Mouse (Mus musculus): ENCODE data around the gene Tmsb10. TPM values are rescaled to one million over a fixed set of nuclear protein-coding genes. Genes with fewer than 3 reads are reported as not detected.

Tmsb10 gene
- total RNA-seq, 2 experiments from 2014 or later, result 408 to 418 TPM

DNA sequence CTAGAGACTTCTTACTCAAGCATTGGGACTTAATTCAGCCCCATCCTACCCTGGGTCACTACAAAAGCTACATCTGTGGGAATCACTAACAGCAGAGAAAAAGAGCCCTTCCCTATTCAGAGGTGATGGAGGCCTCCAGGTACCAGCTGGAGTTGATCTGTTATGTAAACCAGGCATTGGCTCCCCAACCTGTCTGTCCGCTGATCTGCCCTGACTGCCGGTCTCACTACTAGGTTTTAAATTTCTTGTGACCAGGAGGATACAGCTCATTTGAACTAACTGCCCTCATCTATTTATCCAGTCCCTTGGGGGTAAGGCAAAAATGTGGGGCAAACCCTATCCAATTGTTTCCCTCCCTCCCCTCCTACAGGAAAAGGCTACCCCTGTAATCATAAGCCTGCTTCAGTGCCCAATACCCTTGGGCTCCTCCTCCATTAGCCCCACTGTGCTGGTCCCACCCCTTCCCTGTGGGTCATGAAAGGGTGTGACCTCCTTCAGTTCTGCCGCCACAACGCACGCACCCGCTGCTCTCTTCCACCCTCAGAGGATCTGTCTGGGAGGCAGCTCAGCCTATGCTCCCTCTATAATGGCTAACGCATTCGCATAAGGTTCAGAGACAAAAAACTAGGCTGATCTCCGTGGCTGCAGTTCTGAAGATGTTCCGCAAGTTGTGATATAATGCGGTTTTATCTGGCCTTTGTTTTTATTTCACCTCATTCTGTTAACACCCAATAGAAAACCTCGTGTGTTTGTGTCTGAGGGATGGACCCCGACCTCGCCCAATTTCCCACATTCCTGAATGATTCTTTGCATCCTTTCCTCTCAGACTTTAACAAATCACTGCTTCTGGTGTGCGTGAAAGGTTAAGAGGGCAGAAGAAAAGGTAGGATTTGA lies 2.1 kb downstream of the Tmsb10 start:
- DNase-seq (ENCODE audit: extremely low spot score in 1 of 2, low spot score in 1 of 2), result no peak

DNA sequence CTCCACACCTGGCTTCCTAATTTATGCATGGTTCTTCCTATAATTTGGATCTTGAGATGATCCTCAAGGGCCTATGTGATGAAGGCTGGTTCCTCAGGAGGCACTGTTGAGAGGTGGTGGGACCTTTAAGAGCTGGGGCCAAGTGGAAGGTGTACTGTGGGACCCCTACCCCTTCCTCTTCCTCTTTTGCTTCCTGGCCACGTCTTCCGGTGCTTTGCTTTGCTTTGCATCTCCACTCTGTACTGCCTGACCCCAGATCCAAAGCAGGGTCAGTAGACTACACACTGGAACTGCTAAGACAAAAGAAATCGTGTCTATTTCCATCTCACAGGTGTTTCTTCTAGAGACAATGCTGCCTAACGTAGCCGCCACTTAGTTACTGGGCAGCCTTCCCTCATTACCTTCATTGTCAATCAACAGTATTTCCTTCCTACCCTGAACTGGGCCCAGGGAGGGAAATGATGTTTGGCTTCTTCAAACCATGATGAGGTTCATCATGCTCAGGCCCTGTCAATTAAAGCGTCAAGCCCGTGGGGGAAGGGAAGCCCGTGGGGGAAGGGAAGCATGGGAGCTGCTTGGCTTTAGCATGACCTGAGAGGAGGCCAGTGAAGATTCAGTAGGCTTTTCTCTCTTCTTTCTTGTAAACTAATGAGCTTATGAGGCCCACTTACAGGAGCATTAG lies 2.9 kb downstream of the Tmsb10 start:
- DNase-seq (ENCODE audit: extremely low spot score in 1 of 2, low spot score in 1 of 2), result no peak

- DNase-seq (ENCODE audit: extremely low spot score in 1 of 2, low spot score in 1 of 2), result no peak
Measured at GRCm38 (mm10) chr6:72954786-72955185, 3.8 kb downstream of the Tmsb10 start.

- DNase-seq (ENCODE audit: extremely low spot score in 1 of 2, low spot score in 1 of 2), result no peak
Measured at GRCm38 (mm10) chr6:72952967-72953366, 5.6 kb downstream of the Tmsb10 start.

DNA sequence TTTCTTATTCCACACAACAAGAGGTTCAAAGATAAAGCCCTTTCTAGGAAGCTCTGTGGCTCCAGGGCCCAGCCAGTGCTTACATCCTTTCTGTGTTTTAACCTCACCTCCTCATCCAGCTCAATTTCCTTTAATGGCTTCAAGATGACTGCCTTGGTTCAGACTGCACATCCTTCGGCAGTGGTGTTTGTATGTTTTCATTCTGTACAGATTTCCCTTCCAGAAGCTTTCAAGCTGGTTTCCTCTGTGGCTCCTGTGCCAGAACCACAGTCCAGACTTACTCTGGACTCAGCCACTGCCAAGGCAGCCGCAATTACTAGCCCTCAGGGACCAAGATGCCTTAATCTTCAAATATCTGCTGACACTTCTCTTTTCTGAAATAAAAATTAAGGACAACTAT lies 6.3 kb downstream of the Tmsb10 start:
- DNase-seq (ENCODE audit: extremely low spot score in 1 of 2, low spot score in 1 of 2), result no peak

DNA sequence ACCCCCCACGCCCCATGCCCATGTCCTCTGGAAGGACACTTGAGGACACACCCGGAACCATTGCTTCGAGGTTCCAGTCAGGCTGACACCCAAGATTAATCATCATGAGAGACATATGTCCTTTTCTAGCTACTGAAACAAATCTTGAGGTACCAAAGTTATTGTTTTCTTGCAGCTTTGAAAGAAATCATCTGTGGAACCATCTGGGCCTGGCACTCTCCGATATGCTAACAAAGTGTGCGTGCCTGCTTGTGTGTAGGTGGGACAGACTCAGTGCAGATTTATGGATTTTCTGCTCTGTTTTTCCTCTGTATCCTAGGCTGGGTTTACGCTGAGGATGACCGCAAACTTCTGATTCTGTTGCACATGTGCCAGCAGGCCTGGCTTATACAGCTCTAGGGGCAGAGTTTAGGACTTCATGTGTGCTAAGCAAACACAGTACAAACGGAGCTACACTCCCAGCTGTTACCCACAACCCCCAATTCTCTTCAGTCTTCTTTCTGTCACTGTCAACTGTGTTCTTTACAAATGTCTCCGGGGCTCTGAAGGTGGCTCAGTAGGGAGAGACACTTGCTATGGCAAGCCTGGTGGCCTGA lies 9.3 kb downstream of the Tmsb10 start:
- peak; percentile 48 to 58 for DNase-seq (ENCODE audit: extremely low spot score in 1 of 2, low spot score in 1 of 2)

DNA sequence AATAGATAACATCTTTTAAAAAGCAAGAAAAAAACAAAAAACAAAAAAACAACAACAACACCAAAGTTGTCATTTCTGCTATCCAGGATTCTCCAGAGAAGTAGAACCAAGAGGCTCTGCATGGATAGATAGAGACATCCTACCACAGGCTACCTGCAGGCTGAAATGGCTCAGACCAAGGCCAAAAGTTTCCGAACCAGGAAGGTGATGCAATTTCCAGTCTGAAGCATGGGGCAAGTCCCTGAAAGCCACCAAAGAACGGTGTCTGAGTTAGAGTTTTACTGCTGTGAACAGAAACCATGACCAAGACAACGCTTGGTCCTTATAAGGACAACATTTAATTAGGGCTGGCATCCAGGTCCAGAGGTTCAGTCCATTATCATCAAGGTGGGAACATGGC lies 10.2 kb downstream of the Tmsb10 start:
- no peak for DNase-seq (ENCODE audit: extremely low spot score in 1 of 2, low spot score in 1 of 2)

DNA sequence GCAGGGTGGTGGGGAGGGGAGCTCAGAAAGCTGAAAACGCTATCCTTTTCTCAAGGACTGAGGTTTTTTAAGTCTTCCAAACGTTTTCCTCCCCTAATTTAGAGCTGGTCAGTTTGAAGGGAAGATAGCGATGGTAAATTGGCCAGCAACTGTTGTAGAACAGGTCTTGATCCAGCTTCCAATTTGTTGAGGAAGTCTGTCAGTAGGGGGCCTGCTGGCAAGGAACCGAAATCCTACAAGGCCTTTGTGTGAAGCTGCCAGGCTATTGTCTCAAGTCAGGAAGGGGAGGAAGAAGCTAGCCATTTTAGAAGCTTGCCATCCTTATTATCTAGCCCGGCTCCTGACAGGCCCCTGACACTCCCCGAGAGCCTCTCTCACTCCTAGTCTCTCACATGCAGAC lies 10.6 kb downstream of the Tmsb10 start:
- DNase-seq (ENCODE audit: extremely low spot score in 1 of 2, low spot score in 1 of 2), result no peak

DNA sequence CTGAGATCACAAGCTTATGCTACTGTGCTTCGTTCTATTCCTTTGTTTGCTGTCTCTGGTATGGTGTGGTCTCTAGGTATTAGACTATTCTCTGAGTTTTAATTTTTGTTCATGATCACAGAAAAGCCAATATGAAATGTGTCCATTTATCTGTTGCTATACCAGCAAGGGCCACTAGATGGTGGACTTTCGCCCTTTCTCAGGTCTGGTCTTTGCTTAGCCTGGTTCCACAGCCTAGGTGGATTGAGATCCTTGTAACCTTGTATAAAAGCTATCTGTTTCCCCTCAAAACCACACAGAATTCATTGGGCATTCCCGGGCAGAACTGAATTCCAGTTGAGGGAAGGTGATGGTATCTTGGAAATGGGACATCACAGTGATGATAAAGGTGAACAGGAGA lies 18.1 kb downstream of the Tmsb10 start:
- peak; percentile 56 to 89 for DNase-seq (ENCODE audit: extremely low spot score in 1 of 2, low spot score in 1 of 2)

DNA sequence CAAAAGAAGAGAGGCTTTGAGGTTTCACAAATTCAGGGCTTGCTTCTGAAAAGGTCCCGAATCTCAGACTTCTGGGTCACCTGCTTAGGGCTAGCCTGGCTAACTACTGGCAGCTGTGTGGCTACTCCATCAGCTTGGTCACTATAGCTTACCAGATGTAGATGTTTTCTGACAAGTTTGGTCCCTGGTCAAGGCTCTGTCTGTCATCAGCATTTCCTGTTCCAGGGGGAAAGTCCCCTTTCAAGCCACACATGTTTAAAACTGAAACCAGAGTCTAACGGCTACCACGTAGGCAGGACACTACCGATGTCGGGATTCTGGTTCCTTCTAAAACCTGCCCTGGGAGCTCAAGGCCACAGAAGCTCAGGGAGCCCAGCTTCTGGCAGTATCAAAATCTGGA lies 20.7 kb downstream of the Tmsb10 start:
- DNase-seq (ENCODE audit: extremely low spot score in 1 of 2, low spot score in 1 of 2), result no peak

DNA sequence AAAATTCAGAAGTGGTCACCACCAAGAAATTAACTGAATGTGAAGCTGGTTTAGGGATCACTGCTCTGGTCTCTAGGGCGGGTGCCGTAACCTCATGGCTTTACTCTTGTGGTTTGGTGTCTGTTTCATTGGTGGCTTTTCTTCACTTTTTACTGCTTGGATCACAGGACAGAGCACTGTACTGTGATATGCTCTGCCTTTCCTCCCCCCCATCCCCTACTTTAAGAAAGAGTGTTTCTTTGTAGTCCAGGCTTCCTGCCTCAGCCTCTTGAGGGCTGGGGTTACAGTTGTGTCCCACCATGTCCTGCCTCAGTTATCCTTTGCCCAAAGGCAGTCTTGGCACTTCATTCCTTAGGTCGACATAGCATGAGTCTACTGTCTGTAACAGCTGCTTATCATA lies 21.1 kb downstream of the Tmsb10 start:
- no peak for DNase-seq (ENCODE audit: extremely low spot score in 1 of 2, low spot score in 1 of 2)

DNA sequence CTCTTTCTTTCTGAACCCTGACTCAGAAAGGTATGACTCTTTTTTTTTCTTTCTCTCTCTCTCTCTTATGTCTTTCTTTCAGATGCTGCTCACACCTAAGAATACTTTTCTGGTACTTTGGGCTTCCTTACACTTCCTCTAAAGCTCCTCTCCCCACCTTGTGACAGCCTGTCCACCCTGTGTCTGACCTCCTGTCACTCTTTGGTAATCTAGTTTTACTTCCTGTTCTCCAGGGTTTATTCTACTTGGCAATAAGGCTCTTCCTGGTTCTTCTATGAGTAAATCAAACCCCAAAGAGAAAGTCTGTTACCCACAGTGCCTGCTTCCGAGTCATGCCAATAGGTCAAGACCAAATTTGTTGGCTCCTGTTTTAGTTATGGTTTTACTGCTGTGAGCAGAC lies 25.6 kb downstream of the Tmsb10 start:
- DNase-seq (ENCODE audit: extremely low spot score in 1 of 2, low spot score in 1 of 2), result no peak

DNA sequence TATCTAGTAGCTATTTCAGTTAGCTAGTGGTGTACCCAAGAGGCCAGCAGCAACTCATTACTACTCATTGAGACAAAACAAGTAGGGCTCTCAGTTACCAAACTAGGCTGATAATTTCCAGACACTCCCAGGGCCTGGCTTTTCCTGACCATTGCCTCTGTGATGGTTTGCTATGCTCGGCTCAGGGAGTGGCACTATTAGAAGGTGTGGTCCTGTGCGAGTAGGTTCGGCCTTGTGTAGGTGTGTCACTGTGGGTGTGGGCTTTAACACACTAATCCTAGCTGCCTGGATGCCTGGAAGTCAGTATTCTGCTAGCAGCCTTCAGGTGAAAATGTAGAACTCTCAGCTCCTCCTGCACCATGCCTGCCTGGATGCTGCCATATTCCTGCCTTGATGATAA lies 27.0 kb downstream of the Tmsb10 start:
- no peak for DNase-seq (ENCODE audit: extremely low spot score in 1 of 2, low spot score in 1 of 2)

DNA sequence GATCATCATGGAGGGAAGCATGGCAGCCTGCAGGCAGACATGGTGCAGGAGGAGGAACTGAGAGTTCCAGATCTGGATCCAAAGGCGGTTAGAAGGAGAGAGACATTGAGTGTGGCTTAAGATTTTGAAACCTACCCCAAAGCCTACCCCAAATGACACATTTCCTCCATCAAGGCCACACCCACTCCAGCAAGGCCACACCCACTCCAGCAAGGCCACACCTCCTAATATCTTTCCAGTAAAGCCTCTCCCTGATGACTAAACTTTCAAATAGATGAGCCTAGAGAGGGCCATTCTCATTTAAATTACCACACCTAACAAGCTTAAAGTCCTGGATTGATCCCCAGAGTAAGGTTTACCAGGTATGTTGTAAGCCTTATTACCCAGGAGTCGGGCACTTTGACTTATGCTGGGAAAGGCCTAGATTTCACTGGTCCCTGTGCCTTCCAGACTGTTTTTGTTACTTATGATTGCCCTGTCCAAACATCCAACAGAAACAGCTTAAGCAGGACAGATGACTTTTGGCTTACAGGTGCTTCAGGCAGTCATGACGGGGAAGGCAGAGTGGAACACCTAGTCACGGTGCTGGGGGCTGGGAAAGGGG lies 28.7 kb downstream of the Tmsb10 start:
- DNase-seq (ENCODE audit: extremely low spot score in 1 of 2, low spot score in 1 of 2), result no peak

DNA sequence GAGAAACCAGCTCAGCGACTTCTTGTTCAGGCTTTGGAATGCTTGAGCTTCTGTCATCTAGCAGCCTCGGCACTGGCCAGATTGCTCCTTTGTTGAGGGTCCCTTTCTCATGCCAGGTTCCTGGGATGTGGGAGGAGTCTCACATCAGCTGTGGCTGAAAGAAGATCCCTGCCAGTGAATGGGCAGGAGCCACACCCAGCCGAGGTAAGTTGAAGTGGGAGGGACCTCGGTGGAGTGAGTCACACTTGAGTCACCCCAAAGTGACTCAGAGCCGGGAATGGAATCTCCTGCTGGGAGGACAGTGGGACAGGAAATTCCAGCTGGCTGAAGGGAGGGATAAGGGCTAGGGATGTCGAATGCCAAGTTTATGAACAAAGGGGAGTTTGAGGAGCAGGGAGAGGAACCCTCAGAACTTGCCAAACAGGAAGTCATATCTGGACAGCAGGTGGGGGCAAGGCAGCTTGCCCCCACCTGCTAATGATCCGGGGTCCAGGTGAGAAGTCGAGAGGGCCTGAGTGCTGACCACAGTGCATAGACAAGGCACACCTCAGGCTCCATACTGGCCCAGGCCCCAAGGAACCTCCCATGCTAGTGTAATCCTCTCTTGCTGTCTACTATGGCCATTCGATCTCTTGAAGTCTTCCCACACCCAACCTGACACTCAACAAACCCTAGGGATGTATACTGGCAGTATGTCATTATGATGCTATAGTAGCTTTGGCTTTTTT lies 31.6 kb downstream of the Tmsb10 start:
- DNase-seq (ENCODE audit: extremely low spot score in 1 of 2, low spot score in 1 of 2), result no peak

GRCm38 (mm10) chr6:72926031-72926430 lies 32.5 kb downstream of the Tmsb10 start:
- DNase-seq (ENCODE audit: extremely low spot score in 1 of 2, low spot score in 1 of 2), result no peak

DNA sequence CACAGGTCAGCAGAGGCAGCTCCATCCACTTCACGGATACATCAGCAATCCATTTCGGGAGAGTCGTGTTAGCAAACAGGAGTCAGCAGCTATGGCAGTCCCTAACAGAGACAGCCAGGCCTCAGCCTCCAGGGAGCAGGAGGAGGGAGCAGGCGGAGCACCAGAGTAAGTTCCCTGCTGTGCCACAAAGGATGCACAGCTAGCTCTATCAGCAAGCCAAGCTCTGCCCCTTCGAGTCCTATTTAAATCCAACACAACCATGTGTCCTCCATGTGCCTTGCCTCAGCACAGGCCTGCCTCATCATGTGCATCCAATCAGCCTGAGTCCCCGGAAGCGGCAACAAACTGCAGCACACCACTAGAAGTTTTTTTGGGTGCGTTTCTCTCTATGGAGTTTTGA lies 35.2 kb downstream of the Tmsb10 start:
- no peak for DNase-seq (ENCODE audit: extremely low spot score in 1 of 2, low spot score in 1 of 2)

DNA sequence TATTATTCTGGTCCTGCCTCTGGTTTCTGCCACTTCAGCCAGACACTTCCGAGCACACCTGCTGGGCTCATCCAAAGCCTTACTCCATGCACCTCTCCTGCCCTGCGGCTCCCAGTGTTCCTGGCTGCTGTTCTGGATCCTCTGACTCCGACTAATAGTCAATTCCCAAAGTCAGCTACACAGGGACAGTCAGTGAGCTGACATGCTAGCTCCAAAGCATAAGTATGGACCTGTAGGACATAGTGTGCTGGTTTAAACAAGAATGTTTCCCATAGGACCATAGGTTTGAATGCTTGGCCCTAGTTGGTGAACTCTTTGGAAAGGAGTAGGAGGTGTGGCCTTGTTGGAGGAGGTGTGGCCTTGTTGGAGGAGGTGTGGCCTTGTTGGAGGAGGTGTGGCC lies 37.5 kb downstream of the Tmsb10 start:
- DNase-seq (ENCODE audit: extremely low spot score in 1 of 2, low spot score in 1 of 2), result no peak

GRCm38 (mm10) chr6:72918510-72919033 lies 40.0 kb downstream of the Tmsb10 start:
- DNase-seq (ENCODE audit: extremely low spot score in 1 of 2, low spot score in 1 of 2), result no peak

GRCm38 (mm10) chr6:72916330-72916729 lies 42.2 kb downstream of the Tmsb10 start:
- no peak for DNase-seq (ENCODE audit: extremely low spot score in 1 of 2, low spot score in 1 of 2)
